Mouse (Mus musculus) testis, adult 2 months (tissue): ENCODE measurements at regions not wholly inside any gene's neighbourhood (a gene's known extent, or its start where the extent isn't known, plus 50 kb on each side); places are given as distances from the start of the nearest gene placed in this dataset.
A peak's percentile ranks its signal among the peaks of the same experiment; 100 is the strongest.

Experiments
- H3K27ac ChIP-seq: fragments of 200-500 bp; 2 replicates; pipeline ENCODE4 v1.5.1; 2012; ENCODE audit warnings: low read depth, low read length; ENCODE audit not compliant: control insufficient read depth, insufficient read depth
- H3K27me3 ChIP-seq: fragments of 200-500 bp; 2 replicates; pipeline ENCODE4 v1.6.1; 2012; ENCODE audit warnings: mild to moderate bottlenecking, low read length, moderate library complexity; ENCODE audit not compliant: control insufficient read depth, insufficient read depth
- H3K36me3 ChIP-seq: fragments of 200-500 bp; 2 replicates; pipeline ENCODE4 v1.6.1; 2012; ENCODE audit warnings: mild to moderate bottlenecking, low read length; ENCODE audit not compliant: control insufficient read depth, insufficient read depth
- H3K4me1 ChIP-seq: fragments of 200-500 bp; 2 replicates; pipeline ENCODE4 v1.6.1; 2012; ENCODE audit warnings: low read length; ENCODE audit not compliant: control insufficient read depth, insufficient read depth
- H3K4me3 ChIP-seq: fragments of 200-500 bp; 2 replicates; pipeline ENCODE4 v1.5.1; 2012; ENCODE audit warnings: low read depth, mild to moderate bottlenecking, low read length, moderate library complexity, mixed read lengths; ENCODE audit not compliant: control insufficient read depth
- CTCF ChIP-seq: fragments of 200-500 bp; IDR thresholded peaks from 2 replicates; pipeline ENCODE4 v1.5.1; 2012; ENCODE audit warnings: low read depth, mild to moderate bottlenecking, inconsistent platforms, low read length, moderate library complexity; ENCODE audit not compliant: control insufficient read depth, insufficient read depth, insufficient replicate concordance
- POLR2A ChIP-seq: fragments of 200-500 bp; IDR thresholded peaks from 2 replicates; pipeline ENCODE4 v1.6.1; 2012; ENCODE audit warnings: low read depth, mild to moderate bottlenecking, inconsistent platforms, low read length, moderate library complexity; ENCODE audit not compliant: control insufficient read depth

DNA sequence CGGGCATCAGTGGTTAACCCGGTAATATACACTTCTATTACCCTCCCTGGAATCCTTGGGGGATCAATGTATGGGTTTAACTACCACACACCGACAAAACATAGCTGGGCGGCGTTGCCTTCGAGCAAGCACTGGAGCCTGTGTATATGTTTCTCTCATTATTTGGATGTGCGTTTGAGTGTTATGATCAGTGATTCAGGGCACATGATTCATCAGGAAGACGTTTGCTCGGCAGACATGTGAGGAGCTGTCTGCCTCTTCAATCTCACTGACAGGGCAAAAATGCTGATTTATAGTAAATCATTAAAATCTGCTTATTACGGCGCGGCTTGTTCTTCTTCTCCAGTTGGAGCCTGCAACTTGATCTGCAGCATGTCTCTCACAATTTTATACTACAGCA is 279.9 kb downstream of the Tshz3 start:
- Histone ChIP-seq H3K4me3 (no peak overlapping the region), H3K4me1 (no peaks in the 10 kb centered on the region), H3K27ac (no peak overlapping the region), H3K27me3 (no peaks in the 10 kb centered on the region), H3K36me3 (no peaks in the 10 kb centered on the region)
- TF ChIP-seq POLR2A (no peak), CTCF (no peak)

- no peak overlapping the region for H3K27ac ChIP-seq
- no peaks in the 10 kb centered on the region for H3K4me1 ChIP-seq
- H3K27me3 ChIP-seq: no peaks in the 10 kb centered on the region
- H3K4me3 ChIP-seq: no peak overlapping the region
- no peak for TF ChIP-seq CTCF
- TF ChIP-seq POLR2A: no peak
- no peaks in the 10 kb centered on the region for H3K36me3 ChIP-seq
Observed at GRCm38 (mm10) chr7:36989380-36989779, 291.5 kb downstream of the Tshz3 start.

DNA sequence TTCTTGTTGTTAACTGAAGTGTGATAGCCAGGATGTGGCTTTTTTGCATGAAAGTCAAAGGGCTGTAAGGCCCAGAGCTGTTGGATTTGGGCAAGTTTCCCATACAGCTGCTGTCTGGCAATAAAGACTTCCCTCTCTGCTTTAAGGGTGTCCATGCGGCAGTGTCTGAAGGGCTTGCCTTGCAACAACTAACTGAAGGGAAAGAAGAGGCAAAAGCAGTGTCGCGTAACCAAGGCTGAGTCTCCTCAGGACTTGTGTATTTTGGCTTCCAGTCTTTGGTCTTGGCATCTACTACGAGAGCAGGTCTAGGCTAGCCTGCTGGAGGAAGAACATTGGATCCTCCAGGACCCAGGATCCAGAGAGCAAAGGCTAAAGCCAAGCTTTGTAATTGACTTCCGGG is 306.7 kb downstream of the Tshz3 start:
- TF ChIP-seq POLR2A (no peak), CTCF (no peak)
- no peak overlapping the region for H3K27ac ChIP-seq
- H3K4me1 ChIP-seq: no peaks in the 10 kb centered on the region
- no peaks in the 10 kb centered on the region for H3K27me3 ChIP-seq
- no peaks in the 10 kb centered on the region for H3K36me3 ChIP-seq
- H3K4me3 ChIP-seq: no peak overlapping the region

DNA sequence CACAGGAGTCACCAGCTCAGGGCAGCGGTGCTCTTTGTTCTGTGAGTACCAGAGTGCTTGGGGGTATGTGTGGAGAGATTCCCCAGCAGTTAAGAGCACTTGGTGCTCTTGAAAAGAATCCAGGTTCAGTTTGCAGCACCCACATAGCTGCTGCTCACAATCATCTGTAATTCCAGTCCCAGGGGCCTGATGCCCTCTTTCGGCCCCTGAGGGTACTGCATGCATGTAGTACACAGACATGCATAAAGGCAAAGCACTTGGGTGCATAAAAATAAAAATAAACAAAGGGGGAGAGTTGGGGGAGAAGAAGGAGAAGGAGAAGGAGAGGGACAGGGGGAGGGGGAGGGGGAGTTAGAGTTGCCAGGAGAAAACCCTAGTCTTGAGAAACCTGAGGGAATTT is 307.8 kb downstream of the Tshz3 start:
- Histone ChIP-seq H3K4me3 (no peak overlapping the region), H3K4me1 (0 out of 2 replicates have a peak, but pooled peaks cover under 1% of the 10 kb centered on the region), H3K36me3 (no peaks in the 10 kb centered on the region), H3K27me3 (no peaks in the 10 kb centered on the region), H3K27ac (no peak overlapping the region)
- TF ChIP-seq POLR2A (no peak), CTCF (peak; percentile 35; the same call in 1 of the 2 replicates)

DNA sequence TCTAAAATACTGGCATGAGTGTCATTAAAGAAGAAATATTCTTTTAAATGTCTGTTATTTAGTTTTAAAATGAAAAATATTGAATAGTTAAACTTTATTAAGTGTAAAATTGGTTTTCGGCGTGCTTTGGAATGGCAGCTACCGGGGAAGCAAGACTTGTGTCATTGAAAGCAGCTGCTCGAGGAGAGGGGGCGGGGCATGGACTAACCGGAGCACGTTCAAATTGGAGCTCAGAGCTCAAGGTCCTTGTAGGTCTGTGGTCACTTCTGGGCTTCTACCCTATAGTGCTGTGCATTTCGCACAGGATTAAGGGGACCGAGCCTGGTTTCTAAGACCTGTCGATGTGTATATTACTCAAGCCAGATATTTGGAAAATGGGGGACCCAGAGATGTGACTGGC is 309.0 kb downstream of the Tshz3 start:
- Histone ChIP-seq H3K27me3 (no peaks in the 10 kb centered on the region), H3K27ac (no peak overlapping the region), H3K4me3 (no peak overlapping the region), H3K36me3 (no peaks in the 10 kb centered on the region), H3K4me1 (peaks cover 5% of the 10 kb centered on the region)
- TF ChIP-seq POLR2A: no peak

GRCm38 (mm10) chr7:37011180-37011754 is 313.3 kb downstream of the Tshz3 start:
- H3K36me3 ChIP-seq: no peaks in the 10 kb centered on the region
- H3K27me3 ChIP-seq: no peaks in the 10 kb centered on the region
- H3K4me1 ChIP-seq: peaks cover 5% of the 10 kb centered on the region
- no peak overlapping the region for H3K4me3 ChIP-seq
- H3K27ac ChIP-seq: peak overlapping the region; percentile 68
- no peak for TF ChIP-seq POLR2A
- TF ChIP-seq CTCF: no peak

- no peaks in the 10 kb centered on the region for H3K36me3 ChIP-seq
- H3K4me3 ChIP-seq: no peak overlapping the region
- H3K4me1 ChIP-seq: no peaks in the 10 kb centered on the region
Observed at GRCm38 (mm10) chr7:37020078-37020477, 322.2 kb downstream of the Tshz3 start.

DNA sequence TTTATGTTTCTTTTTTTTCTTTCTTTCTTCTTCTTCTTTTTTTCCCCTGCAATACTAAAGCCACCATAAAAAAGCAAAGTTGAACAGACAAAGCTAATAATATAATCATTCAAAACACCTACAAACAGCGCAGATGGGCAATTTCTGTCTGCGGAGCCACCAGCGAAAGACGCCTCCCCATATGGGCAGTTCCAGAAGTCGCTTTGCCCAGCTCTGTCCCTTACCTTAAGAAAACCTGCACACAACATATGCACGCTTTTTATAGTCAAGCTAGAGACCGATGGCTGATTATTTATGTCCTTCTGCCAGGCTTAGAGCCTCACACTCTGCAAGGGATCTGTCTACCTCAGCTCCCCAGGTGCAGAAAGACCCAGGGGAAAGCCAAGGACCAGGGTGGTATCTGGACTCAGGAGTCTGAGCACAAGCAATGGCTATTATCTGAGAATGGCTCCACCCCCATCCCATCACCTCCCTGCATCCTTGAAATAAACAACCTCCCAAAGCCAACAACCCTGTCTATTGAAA is 326.6 kb downstream of the Tshz3 start:
- H3K4me1 ChIP-seq: no peaks in the 10 kb centered on the region
- H3K4me3 ChIP-seq: no peak overlapping the region
- no peaks in the 10 kb centered on the region for H3K27me3 ChIP-seq
- no peaks in the 10 kb centered on the region for H3K36me3 ChIP-seq
- no peak overlapping the region for H3K27ac ChIP-seq
- TF ChIP-seq CTCF (no peak), POLR2A (no peak)

More at GRCm38 (mm10) chr7:37020078-37020477, 322.2 kb downstream of the Tshz3 start:
- TF ChIP-seq POLR2A (no peak), CTCF (no peak)
- Histone ChIP-seq H3K27me3 (no peaks in the 10 kb centered on the region), H3K27ac (no peak overlapping the region)
